Mouse (Mus musculus) 3134 (cell line): ENCODE measurements around the gene Fmo2.
A peak's percentile ranks its signal among the peaks of the same experiment; 100 is the strongest.

Experiments used
- DNase-seq: peaks from one replicate; pipeline ENCODE4 v3.0.0-alpha.2; 2011; ENCODE audit warnings: low spot score; ENCODE audit not compliant: insufficient read length; ENCODE audit errors: extremely low read depth

Gene Fmo2

DNA sequence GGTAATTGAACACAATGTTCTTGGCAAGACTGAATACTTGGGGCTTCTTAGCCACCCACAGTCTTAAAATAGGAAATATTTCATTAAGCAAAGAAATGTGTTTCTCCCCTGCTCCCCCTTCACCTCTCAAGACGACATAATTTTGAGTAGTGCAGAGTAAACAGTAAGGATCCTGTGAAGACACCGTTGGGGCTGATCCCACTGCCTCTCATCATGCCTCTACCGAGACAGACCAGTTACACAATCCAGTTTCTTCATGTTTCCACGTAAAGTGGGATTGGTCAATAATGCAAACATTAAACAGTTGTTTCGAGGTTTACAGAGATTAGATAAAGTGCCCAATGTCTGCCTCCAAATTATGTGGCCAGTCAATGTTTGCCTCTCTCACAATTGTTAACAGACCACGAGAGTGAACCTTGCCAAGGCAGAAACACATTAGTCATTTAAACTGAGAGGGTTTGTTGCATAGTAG lies 6.5 kb downstream of the Fmo2 start:
- no peak for DNase-seq

DNA sequence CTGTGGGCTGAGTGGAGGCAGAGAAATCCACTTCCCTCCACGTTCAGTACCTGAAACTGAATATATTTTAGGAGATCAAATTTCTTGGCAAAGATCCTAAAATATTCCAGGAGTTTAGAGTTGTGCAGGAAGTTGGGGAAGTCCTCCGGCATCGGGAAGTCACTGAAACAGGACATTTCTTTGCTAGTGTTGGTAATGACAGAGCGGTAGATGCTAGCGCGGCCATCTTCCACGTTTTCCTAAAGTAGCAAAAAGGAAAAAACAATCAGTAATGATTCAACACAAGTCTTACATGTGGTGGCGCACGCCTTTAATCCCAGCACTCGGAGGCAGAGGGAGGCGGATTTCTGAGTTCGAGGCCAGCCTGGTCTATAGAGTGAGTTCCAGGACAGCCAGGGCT lies 9.9 kb downstream of the Fmo2 start:
- no peak for DNase-seq

DNA sequence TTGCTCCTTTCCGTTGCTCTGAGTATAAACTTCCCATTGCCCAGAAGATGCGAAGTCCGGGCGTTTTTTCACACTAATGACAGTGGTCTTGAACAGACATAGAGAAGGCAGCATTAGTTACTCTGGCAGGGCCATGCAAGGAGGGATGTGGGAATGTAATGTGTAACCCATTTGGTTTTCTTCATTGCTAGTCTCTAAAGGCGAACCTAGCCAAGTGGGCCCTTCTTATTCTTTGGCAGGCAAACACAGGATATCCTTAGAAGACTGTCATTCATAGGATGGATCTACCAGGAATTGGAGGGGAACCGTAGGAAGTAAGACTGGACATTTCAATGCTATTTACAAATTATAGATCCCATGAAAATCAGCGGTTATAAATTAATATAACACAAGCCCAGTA lies 10.9 kb downstream of the Fmo2 start:
- no peak for DNase-seq

- no peak for DNase-seq
Measured at GRCm38 (mm10) chr1:162886138-162886816, 12.2 kb downstream of the Fmo2 start.

- no peak for DNase-seq
Measured at GRCm38 (mm10) chr1:162882681-162883080, 15.8 kb downstream of the Fmo2 start.

GRCm38 (mm10) chr1:162879595-162880369 lies 18.7 kb downstream of the Fmo2 start:
- no peak for DNase-seq

DNA sequence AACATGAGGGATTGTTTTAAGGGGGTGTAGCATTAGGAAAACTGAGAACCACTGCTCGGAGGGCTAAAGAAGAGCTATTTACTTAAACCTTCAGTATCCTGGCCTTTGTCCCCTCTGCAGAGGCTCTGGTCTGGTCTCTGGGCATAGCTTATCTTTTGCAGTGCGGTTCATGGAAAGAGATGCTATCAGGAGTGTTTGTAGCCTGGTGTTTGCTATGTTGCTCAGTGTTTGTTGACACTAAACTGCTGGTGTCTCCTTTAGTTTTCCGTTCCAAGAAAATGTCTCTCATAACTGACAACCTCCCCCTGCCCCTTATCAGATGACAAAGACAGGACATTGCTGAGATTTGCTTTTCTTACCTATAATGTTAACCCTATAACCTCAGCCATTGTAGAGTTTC lies 23.4 kb downstream of the Fmo2 start:
- DNase-seq, result no peak

- no peak for DNase-seq
Measured at GRCm38 (mm10) chr1:162871701-162872311, 26.7 kb downstream of the Fmo2 start.

DNA sequence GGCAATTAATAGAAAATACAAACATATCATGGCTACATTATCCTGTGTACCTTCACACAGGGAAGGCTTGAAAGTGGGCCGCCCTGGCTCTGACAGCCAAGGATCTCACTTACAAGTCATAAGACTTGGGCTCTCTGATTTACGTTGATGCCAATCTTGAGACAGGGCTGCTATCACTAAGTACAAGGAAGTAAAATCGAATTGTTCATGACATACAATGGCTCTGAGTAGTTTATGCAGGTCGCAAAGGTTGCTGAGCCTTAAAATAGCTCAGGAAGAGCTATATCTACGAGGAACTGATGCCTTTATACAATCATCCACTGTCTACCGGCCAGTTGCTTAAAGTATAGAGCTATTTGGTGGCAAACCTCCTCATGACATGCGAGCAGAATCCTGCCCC lies 27.5 kb downstream of the Fmo2 start:
- no peak for DNase-seq

DNA sequence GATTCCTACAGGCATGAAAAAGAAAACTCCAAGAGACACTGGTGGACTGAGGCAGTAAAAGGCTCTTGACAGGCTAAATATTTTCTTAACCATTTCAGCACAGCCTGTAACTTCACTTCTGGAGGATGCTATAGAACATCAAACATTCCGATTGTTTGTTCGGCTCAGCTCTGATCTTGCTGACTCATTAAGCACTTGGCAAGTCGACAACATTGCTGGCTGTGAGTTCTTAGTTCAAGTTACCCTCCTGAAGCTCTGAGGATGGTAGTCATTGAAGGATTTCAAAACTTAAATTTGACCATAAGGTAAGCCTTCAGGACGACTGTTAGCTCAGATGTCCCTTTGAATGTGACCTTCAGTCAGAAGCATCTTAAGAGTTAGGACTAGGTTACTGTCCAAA lies 31.1 kb downstream of the Fmo2 start:
- no peak for DNase-seq

DNA sequence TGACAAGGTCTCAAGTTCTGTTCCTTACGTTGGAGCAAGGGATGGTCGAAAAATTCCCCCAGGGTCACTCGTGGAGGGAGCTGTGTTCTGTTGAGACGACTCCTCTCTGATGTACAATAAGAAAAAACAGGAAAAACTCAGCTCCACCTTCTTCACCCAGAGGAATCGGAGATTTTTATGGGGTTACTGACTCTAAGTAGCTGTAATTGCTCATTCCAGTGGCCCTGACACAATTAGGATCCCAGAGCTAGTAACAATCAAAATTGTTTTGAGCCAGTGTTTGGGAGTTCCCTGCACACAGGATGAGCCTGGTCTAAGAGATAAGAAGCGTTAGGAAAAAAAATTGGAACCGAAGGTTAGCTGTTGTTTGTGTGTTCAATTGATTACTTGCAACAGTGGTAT lies 32.2 kb downstream of the Fmo2 start, which contains the start of gene Fmo1:
Gene Fmo1 (minus strand): TSS at position 331 of the 402 bp plus-strand sequence.
- no peak for DNase-seq

- no peak for DNase-seq
Measured at GRCm38 (mm10) chr1:162865493-162865830, 33.1 kb downstream of the Fmo2 start.

DNA sequence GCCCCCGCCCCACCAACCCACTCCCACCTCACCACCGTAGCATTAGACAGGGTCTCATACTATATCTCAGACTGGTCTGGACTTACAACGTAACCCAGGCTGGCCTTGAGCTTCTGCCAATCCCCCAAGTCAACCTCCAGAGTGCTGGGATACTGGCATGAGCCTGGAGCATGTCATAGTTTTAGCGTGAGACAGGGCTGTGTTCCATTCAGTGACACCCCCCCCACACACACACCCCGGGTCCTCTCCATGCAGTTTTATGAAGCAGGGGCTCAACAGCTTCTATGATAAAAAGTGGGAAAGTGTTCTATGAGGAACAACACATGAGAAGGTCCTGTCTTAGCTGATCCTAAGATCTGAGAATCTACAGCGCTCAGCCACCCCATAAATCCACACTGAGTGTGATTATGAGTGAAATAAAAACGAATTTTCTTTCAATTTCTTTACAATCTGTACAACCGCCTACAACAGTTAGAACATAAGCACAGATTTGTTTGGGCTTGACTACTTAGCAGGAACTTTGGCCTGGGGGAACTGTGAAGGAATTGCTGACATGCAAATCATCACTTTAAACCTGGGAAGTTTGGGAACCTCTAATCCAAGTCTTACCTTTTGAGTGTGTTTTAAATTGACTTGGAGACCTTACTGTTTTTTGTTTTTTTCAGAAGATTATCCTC lies 33.6 kb downstream of the Fmo2 start:
- DNase-seq, result no peak

DNA sequence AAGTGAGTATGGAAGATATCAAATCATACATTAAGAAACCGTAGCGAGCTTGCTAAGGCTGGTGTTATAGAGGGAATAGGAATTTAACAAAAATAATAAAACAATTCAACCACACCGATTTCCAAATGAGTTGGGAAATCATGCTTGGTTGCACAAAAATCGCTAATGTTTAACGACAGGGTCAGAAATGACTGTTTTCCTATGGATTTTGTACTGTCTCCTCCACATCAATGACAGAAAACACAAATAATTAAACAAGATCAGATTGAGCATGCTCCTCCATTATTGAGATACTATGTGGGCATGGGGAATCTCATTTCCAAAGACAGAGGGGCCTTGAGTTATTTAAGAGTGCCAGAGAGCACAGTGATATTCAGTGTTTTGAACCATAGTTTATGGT lies 34.2 kb downstream of the Fmo2 start:
- no peak for DNase-seq

DNA sequence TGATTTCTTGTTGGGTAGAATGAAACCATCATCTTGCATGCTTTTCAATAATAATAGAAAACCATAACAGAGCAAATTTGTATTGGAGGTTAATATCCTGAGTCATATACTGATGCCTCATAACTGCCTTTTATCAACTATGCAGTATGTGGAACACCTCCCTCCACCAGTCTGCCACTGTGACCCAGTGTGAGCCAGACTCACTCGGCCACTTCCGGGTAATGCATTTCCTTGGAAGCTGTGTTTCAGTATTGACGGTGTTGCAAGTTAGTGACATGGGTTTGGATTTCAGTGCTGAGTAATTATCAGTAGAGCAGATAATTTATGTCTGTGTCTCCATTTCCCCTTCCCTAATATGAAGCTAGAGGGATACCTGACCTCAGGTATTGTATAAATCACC lies 34.9 kb downstream of the Fmo2 start:
- DNase-seq, result no peak

DNA sequence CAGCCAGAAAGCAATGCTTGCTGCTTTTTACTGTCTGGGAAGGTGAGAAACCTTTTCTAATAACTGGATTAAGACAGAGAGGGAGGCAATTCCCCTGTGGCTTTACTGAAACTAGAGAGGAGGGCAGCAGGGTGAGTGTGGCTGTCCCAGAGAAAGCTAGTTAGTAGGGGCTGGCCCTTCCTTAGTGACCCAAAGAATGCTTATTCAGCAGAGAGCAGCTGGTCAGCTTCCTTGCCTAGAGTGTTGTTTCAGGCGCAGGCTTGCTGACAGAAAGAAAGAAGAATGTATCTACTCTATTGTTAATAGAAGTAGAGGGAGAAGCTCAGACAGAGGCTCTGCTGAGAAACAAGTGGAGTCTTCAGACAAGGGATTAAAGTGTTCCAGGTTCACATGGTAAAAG lies 36.2 kb downstream of the Fmo2 start:
- no peak for DNase-seq

DNA sequence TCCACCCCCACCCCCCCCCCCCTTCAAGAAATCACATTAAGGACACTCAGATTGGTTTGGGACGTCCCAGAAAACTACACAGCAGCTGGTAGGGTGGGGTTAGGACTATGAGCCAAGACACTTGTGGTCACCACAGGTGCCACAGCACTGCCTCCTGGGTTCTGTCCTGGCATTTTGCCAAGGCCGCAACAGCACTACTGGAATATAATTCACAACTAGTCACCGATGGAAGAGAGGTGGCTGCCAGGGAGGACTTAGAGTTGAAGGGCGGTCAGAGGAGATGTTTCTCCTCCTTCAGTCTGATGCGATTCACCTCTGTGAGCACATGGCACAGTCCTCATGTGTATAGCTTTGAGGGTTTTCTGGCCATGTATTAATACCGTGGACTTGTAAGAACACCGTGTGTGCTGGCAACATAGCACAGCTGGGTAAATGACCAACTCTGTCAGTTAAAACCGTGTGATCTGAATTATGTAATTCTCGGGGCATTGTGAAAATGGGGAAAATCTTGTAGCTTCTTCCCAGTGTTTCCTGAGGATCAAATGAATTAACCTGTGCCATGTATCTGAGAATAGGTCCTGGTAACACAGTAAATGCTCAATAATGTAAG lies 38.4 kb downstream of the Fmo2 start:
- DNase-seq, result peak; percentile 19

DNA sequence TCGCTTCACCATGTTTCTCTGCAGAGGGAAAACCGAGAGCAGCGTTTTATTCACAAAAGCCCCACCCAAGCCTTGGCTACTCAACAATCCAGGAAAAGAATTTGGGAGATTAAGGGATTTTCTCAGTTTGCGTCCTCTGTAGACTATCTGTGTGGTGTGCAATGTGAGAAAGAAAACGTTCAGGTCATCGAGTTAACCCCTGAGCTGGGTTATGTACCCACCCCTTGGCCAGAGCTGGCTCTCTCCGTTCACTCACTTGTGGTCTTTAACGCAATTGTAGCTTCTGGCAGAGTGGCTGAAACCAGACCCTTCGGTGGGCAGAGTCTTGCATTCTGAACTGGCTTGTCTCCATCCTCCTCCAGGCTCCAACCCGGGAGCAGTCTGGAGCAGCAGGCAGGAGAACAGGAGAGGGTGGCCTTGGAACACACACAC lies 39.0 kb downstream of the Fmo2 start:
- no peak for DNase-seq

GRCm38 (mm10) chr1:162858748-162859130 lies 39.8 kb downstream of the Fmo2 start:
- peak; percentile 34 for DNase-seq

GRCm38 (mm10) chr1:162857766-162858747 lies 40.5 kb downstream of the Fmo2 start:
- DNase-seq, result no peak
